ENCODE assay signal across 12 mouse cellular contexts in the genomic region with DNA sequence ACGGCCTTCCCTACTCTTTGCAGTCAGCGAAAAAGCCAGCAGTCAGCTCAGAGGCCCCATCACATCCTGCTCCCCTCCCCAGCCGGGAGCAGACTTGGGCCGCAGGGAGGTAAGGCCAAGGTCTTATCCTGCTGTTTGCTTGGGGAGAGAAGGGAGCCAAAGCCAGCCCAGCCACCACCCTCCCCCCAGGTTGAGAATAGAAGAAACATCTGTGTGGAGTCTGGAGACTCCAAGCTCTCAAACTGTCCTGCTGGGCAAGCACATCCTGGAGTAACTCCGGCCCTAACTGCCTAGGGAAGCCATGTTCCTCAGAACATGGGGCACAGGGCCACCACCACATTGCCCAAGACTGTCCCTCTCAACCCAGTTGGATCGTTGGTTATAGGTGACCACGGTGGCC. TPM values are rescaled to one million over a fixed set of nuclear protein-coding genes. Genes with fewer than 3 reads are reported as not detected.
DNase-seq lines count a peak whose midpoint lies in the region; ATAC-seq and TF ChIP-seq lines count a peak whose summit lies in the region.
"Had no signal": no experiment of that assay in that cellular context is flagged by ENCODE, and none has a peak within 500 bp of the region (broad histone marks: within the 10 kb centered on the region; RNA-seq: fewer than 3 reads in every experiment).

No protein-coding gene starts in this region.

- peak overlapping the region; percentile 92 for H3K27ac ChIP-seq in gastrocnemius, adult 2 months
- no peak overlapping the region; the same call in 1 of the 2 replicates for H3K27ac ChIP-seq in kidney, embryonic 15.5 days
- H3K27ac ChIP-seq: hindbrain, embryonic 13.5 days; midbrain, embryonic 10.5 days; neural tube, embryonic 15.5 days had no signal

- peaks cover 69% of the 10 kb centered on the region for H3K4me1 ChIP-seq in kidney, embryonic 15.5 days

- ATAC-seq in kidney, embryonic 15.5 days (replicated peaks; ENCODE audit: low FRiP score) = no peak

- no peak overlapping the region for H3K4me2 ChIP-seq in kidney, embryonic 15.5 days
- H3K4me2 ChIP-seq: hindbrain, embryonic 13.5 days; neural tube, embryonic 15.5 days had no signal

- H3K27me3 ChIP-seq in kidney, embryonic 15.5 days = no peaks in the 10 kb centered on the region
- H3K27me3 ChIP-seq: hindbrain, embryonic 13.5 days; neural tube, embryonic 15.5 days had no signal

- H3K4me3 ChIP-seq in gastrocnemius, adult 2 months = peak overlapping the region; percentile 53
- H3K4me3 ChIP-seq in kidney, embryonic 15.5 days (replicated peaks) = no peak overlapping the region
- H3K4me3 ChIP-seq: hindbrain, embryonic 13.5 days; midbrain, embryonic 10.5 days; neural tube, embryonic 15.5 days had no signal

- peak; percentile 72 for DNase-seq in gastrocnemius, adult 2 months
- no peak for DNase-seq in gastrocnemius, adult 8-10 months (ENCODE audit: low spot score in 2 of 2)
- peak; percentile 76 for DNase-seq in gastrocnemius, postnatal 25 days
- peak; percentile 59 to 70 for DNase-seq in heart, postnatal 36 days
- DNase-seq in lung, postnatal 25 days (ENCODE audit: low spot score) = peak; percentile 37
- no peak for DNase-seq in frontal cortex, postnatal 36 days (ENCODE audit: low spot score in 2 of 2)
- DNase-seq in spleen, postnatal 10 days (ENCODE audit: low spot score in 2 of 2) = no peak
- DNase-seq: cerebellum, adult 8-10 months had no signal

- no peak for TF ChIP-seq CTCF in gastrocnemius, adult 2 months (IDR thresholded peaks at IDR 0.05)

- 65% methylated on average over 7 of the region's 7 CpGs for WGBS in kidney, embryonic 15.5 days

- intact Hi-C loops in gastrocnemius, adult 2 months (cut with DNase I) = loop anchor here (2.0 kb wide), 1 partner anchor 14 kb away; a partner anchor contains a TSS
- intact Hi-C loops in heart, postnatal 36 days (cut with DNase I) = no loop called here

- no peak overlapping the region for H3K9ac ChIP-seq in kidney, embryonic 15.5 days
- H3K9ac ChIP-seq: hindbrain, embryonic 13.5 days; neural tube, embryonic 15.5 days had no signal

- H3K36me3 ChIP-seq in kidney, embryonic 15.5 days = peaks cover 52% of the 10 kb centered on the region
- H3K36me3 ChIP-seq: hindbrain, embryonic 13.5 days; neural tube, embryonic 15.5 days had no signal

- no peaks in the 10 kb centered on the region for H3K9me3 ChIP-seq in kidney, embryonic 15.5 days (replicated peaks)
- H3K9me3 ChIP-seq: hindbrain, embryonic 13.5 days; midbrain, embryonic 10.5 days; neural tube, embryonic 15.5 days had no signal

RNA-seq across cellular contexts. Expression of a gene that starts 14.9 kb away (rescaled TPM):
- 100 to 1,000 TPM; 238 to 342 TPM for total RNA-seq in gastrocnemius, adult 2 months (2021)
- 100 to 1,000 TPM; 270 to 439 (median 347) TPM for total RNA-seq in gastrocnemius, adult 8-10 months (2022)
- 100 to 1,000 TPM; 219 to 223 TPM for total RNA-seq in gastrocnemius, postnatal 25 days (2021)
- total RNA-seq in heart, postnatal 36 days (2021) = 10 to 100 TPM; 18.2 to 19.5 TPM
- polyA plus RNA-seq in kidney, embryonic 15.5 days (2015; fragmentation: Nextera tagmentation; extraction: Ambion mirVana) = 109 and 111 TPM in 2 replicates

RNA-seq across cellular contexts. Expression of a gene that starts 34.4 kb away (rescaled TPM):
- total RNA-seq in gastrocnemius, adult 2 months (2021) = 1 to 10 TPM in 1 of 2 experiments, under 1 TPM in 1; 0.33 to 2.6 TPM
- 1 to 10 TPM in 3 of 4 experiments, under 1 TPM in 1; 0.92 to 3.3 (median 2.5) TPM for total RNA-seq in gastrocnemius, adult 8-10 months (2022)
- under 1 TPM; 0.64 to 0.70 TPM for total RNA-seq in gastrocnemius, postnatal 25 days (2021)
- total RNA-seq in heart, postnatal 36 days (2021) = not detected
- 5.4 and 5.6 TPM in 2 replicates for polyA plus RNA-seq in kidney, embryonic 15.5 days (2015; fragmentation: Nextera tagmentation; extraction: Ambion mirVana)

RNA-seq across cellular contexts. Expression of a gene that starts 38.7 kb away (rescaled TPM):
- 1 to 10 TPM in 1 of 2 experiments, under 1 TPM in 1; 0.67 to 5.5 TPM for total RNA-seq in gastrocnemius, adult 2 months (2021)
- 1 to 10 TPM; 1.9 to 5.4 (median 3.8) TPM for total RNA-seq in gastrocnemius, adult 8-10 months (2022)
- under 1 TPM; 0.38 TPM for total RNA-seq in gastrocnemius, postnatal 25 days (2021)
- total RNA-seq in heart, postnatal 36 days (2021) = not detected
- 0.87 and 0.95 TPM in 2 replicates for polyA plus RNA-seq in kidney, embryonic 15.5 days (2015; fragmentation: Nextera tagmentation; extraction: Ambion mirVana)
- polyA plus RNA-seq: hindbrain, embryonic 13.5 days; midbrain, embryonic 10.5 days; neural tube, embryonic 15.5 days had no signal

RNA-seq across cellular contexts. Expression of a gene that starts 44.5 kb away (rescaled TPM):
- 10 to 100 TPM; 60.2 to 60.9 TPM for total RNA-seq in gastrocnemius, adult 2 months (2021)
- total RNA-seq in gastrocnemius, adult 8-10 months (2022) = 10 to 100 TPM; 54.6 to 66.0 (median 57.1) TPM
- 10 to 100 TPM; 52.1 to 56.5 TPM for total RNA-seq in gastrocnemius, postnatal 25 days (2021)
- 10 to 100 TPM; 45.9 to 46.8 TPM for total RNA-seq in heart, postnatal 36 days (2021)
- 162 and 184 TPM in 2 replicates for polyA plus RNA-seq in kidney, embryonic 15.5 days (2015; fragmentation: Nextera tagmentation; extraction: Ambion mirVana)

Comparison
In these comparisons a context has a peak if more than half of its experiments do, and no peak if none do; other contexts are left out.
1. DNase-seq: peak in gastrocnemius, adult 2 months (single experiment), gastrocnemius, postnatal 25 days (single experiment), heart, postnatal 36 days (2 of 2) and lung, postnatal 25 days (single experiment); none in gastrocnemius, adult 8-10 months (0 of 2), frontal cortex, postnatal 36 days (0 of 2) and spleen, postnatal 10 days (0 of 2).
2. RNA of a gene that starts 14.9 kb away (total RNA-seq): 270 to 439 TPM in gastrocnemius, adult 8-10 months, 238 to 342 TPM in gastrocnemius, adult 2 months and 219 to 223 TPM in gastrocnemius, postnatal 25 days; 18.2 to 19.5 TPM in heart, postnatal 36 days; every median in the first group is over 10 times any median in the second.